Mouse (Mus musculus) hindbrain, postnatal 0 days (tissue): ENCODE results near the gene Myom1. TPM values are rescaled to one million over a fixed set of nuclear protein-coding genes. Genes with fewer than 3 reads are reported as not detected.

Experiments
- ATAC-seq: fragments of 200-750 bp; cut with Nextera tagmentation; 2 replicates; pipeline ENCODE4 v1.8.0; 2017; ENCODE audit warnings: mild to moderate bottlenecking, moderate TSS enrichment, moderate library complexity
- DNase-seq: peaks from one replicate; pipeline ENCODE4 v3.0.0-alpha.2; 2015; ENCODE audit warnings: low spot score
- H3K27ac ChIP-seq: fragments of 300-500 bp; sonication (generic); 2 replicates; pipeline ENCODE4 v1.5.1; 2014; ENCODE audit warnings: mild to moderate bottlenecking
- H3K27me3 ChIP-seq: fragments of 300-500 bp; sonication (generic); 2 replicates; pipeline ENCODE4 v1.6.1; 2014; ENCODE audit warnings: low read length, mixed read lengths; ENCODE audit not compliant: insufficient read depth
- H3K36me3 ChIP-seq: fragments of 300-500 bp; sonication (generic); 2 replicates; pipeline ENCODE4 v1.6.1; 2014; ENCODE audit warnings: low read length, mixed read lengths; ENCODE audit not compliant: insufficient read depth
- H3K4me1 ChIP-seq: fragments of 300-500 bp; sonication (generic); 2 replicates; pipeline ENCODE4 v1.6.1; 2014; ENCODE audit warnings: antibody characterized with exemption, low read length, mixed read lengths; ENCODE audit not compliant: insufficient read depth
- H3K4me2 ChIP-seq: fragments of 300-500 bp; sonication (generic); 2 replicates; pipeline ENCODE4 v1.6.1; 2014; ENCODE audit warnings: low read depth, mild to moderate bottlenecking, low read length, moderate library complexity, mixed read lengths
- H3K4me3 ChIP-seq: fragments of 300-500 bp; sonication (generic); 2 replicates; pipeline ENCODE4 v1.5.1; 2014; ENCODE audit warnings: low read length
- H3K9ac ChIP-seq: fragments of 300-500 bp; sonication (generic); replicated peaks from 2 replicates; pipeline ENCODE4 v1.6.1; 2014; ENCODE audit warnings: mild to moderate bottlenecking, low read length, moderate library complexity, mixed read lengths
- H3K9me3 ChIP-seq: fragments of 300-500 bp; sonication (generic); 2 replicates; pipeline ENCODE4 v1.6.1; 2016; ENCODE audit warnings: low read length, mixed read lengths
- CTCF ChIP-seq: IDR thresholded peaks from 2 replicates; pipeline ENCODE4 v1.5.1; 2016; ENCODE audit warnings: antibody characterized with exemption, control low read depth, low read depth
- WGBS: fragments of 180-500 bp; shearing (Covaris S2); extraction: QIAGEN DNeasy Blood & Tissue Kit; methylation state at CpG from one replicate; pipeline ENCODE4 v1.1.7; 2014; 5-methylcytosine and 5-hydroxymethylcytosine counted together
- polyA plus RNA-seq: library from polyadenylated mRNA; unstranded; fragments of >200 nt; fragmentation: Nextera tagmentation; extraction: Ambion mirVana; gene quantifications from 2 replicates; pipeline ENCODE4 v1.2.1, GENCODE M21; 2015
- total RNA-seq: library from RNA; depleted of rRNA; stranded (reverse); fragments of >200 nt; gene quantifications from 2 replicates; pipeline ENCODE4 v1.2.3, GENCODE M21; 2014; rRNA removed

The Myom1 gene
- total and polyA plus RNA-seq, 2 experiments from 2014 or later: 0.90 to 1.7 TPM

DNA sequence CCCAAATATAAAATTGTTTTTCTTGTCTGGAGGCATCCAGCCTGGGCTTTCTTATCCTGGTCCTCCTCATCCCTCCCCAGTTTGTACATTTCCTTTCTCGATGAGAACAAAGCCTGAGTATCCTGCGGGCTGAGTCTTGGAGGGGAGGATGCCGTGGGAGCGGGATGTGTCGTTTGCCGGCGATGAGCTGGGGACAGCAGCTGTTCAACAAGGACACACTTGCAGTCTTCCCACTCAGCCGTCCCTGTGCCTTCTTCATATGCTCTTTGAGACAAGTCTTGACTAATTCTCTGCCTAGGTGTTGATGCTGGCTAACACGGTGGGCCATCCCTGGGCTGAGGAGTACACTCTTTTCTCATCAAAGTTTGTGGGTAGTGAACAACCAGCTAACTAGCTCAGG lies 166.4 kb downstream of the Myom1 start:
- DNase-seq: no peak
- no peak overlapping the region for H3K9ac ChIP-seq
- no peak overlapping the region for H3K27ac ChIP-seq
- 46% methylated on average over 9 of the region's 9 CpGs for WGBS
- no peak for ATAC-seq
- H3K4me3 ChIP-seq: no peak overlapping the region
- H3K9me3 ChIP-seq: no peaks in the 10 kb centered on the region
- no peak overlapping the region for H3K4me2 ChIP-seq
- TF ChIP-seq CTCF: no peak
- no peaks in the 10 kb centered on the region for H3K4me1 ChIP-seq
- no peaks in the 10 kb centered on the region for H3K27me3 ChIP-seq
- H3K36me3 ChIP-seq: no peaks in the 10 kb centered on the region

DNA sequence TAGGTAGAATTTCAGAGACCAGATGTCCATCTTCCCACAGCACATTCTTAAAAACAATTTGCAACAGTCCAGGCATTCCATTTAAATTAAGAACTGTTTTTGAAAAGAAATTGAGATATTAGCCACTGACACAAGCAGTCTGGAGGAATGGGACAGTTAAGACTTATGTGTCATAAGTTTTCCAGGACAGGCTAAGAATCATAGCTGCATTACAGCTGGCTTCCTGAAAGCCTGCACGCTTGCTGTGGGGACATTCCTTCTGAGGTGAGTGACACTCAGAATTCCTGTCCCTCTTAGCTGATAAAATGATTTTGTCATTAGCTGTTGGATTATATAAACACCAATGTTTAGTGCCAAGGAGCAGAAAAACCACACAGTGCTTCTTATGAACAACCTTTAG lies 167.2 kb downstream of the Myom1 start:
- Histone ChIP-seq H3K27me3 (no peaks in the 10 kb centered on the region), H3K27ac (no peak overlapping the region), H3K4me2 (no peak overlapping the region), H3K4me3 (no peak overlapping the region), H3K36me3 (no peaks in the 10 kb centered on the region), H3K9ac (no peak overlapping the region), H3K4me1 (no peaks in the 10 kb centered on the region), H3K9me3 (no peaks in the 10 kb centered on the region)
- 83% methylated on average over 1 of the region's 1 CpGs for WGBS
- ATAC-seq (no peak), DNase-seq (no peak)
- TF ChIP-seq CTCF: no peak

DNA sequence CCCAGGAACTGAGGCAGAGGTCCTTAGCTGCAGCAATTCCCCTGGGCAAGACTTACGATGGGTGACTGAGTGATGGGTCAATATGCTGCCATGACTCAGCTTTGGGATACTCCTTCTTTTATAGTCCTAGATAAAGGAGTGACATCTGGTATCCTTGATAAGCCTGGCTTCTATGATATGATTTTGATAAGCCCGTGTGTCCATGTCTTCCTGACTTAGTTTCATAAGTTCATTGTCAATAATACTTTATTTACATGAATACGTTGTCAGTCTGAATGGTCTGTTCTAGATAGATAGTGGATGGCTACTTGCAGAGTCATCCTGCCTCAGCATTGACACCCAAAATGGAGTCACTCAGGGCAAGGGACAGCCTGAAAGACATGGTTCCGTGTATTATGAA lies 168.7 kb downstream of the Myom1 start:
- WGBS: 94% methylated on average over 4 of the region's 4 CpGs

More for the DNA sequence above, 168.7 kb downstream of the Myom1 start:
- H3K27ac ChIP-seq: no peak overlapping the region
- H3K9ac ChIP-seq: no peak overlapping the region
- H3K9me3 ChIP-seq: no peaks in the 10 kb centered on the region
- TF ChIP-seq CTCF: no peak
- ATAC-seq: no peak
- H3K4me2 ChIP-seq: no peak overlapping the region
- no peaks in the 10 kb centered on the region for H3K36me3 ChIP-seq
- no peak for DNase-seq
- no peak overlapping the region for H3K4me3 ChIP-seq
- H3K4me1 ChIP-seq: no peaks in the 10 kb centered on the region
- no peaks in the 10 kb centered on the region for H3K27me3 ChIP-seq

Other genes with a start within 250 kb of the Myom1 start
- 12.5 and 12.6 TPM in 2 replicates for gene Tgif1, start 149.1 kb upstream of the Myom1 start, total RNA-seq
- gene Tgif1, start 149.1 kb upstream of the Myom1 start, polyA plus RNA-seq: 8.4 and 9.4 TPM in 2 replicates
- 30.9 and 36.5 TPM in 2 replicates for gene Myl12a, start 245 bp downstream of the Myom1 start, total RNA-seq
- 101 and 107 TPM in 2 replicates for gene Myl12a, start 245 bp downstream of the Myom1 start, polyA plus RNA-seq
- gene Lpin2, start 179.9 kb downstream of the Myom1 start, total RNA-seq: 48.9 and 49.8 TPM in 2 replicates
- 39.5 and 39.9 TPM in 2 replicates for gene Lpin2, start 179.9 kb downstream of the Myom1 start, polyA plus RNA-seq